Mouse (Mus musculus) heart, postnatal 0 days (tissue): Measurements from ENCODE around the gene Psmd13. TPM values are rescaled to one million over a fixed set of nuclear protein-coding genes. Genes with fewer than 3 reads are reported as not detected.

Source experiments
- ATAC-seq: fragments of 200-750 bp; cut with Nextera tagmentation; 2 replicates; pipeline ENCODE4 v1.8.0; 2017; ENCODE audit warnings: low read depth, moderate number of reproducible peaks, moderate library complexity; ENCODE audit not compliant: insufficient read depth
- DNase-seq: peaks from one replicate; pipeline ENCODE4 v3.0.0-alpha.2; 2016; ENCODE audit warnings: low spot score
- H3K27ac ChIP-seq: fragments of 300-500 bp; sonication (generic); 2 replicates; pipeline ENCODE4 v1.5.1; 2014; ENCODE audit warnings: low read depth, mild to moderate bottlenecking
- H3K27me3 ChIP-seq: fragments of 300-500 bp; sonication (generic); 2 replicates; pipeline ENCODE4 v1.6.1; 2014; ENCODE audit warnings: low read length, mixed read lengths; ENCODE audit not compliant: control insufficient read depth, insufficient read depth
- H3K36me3 ChIP-seq: fragments of 300-500 bp; sonication (generic); replicated peaks from 2 replicates; pipeline ENCODE4 v1.6.1; 2014; ENCODE audit warnings: low read length, mixed read lengths; ENCODE audit not compliant: control insufficient read depth, insufficient read depth
- H3K4me1 ChIP-seq: fragments of 300-500 bp; sonication (generic); 2 replicates; pipeline ENCODE4 v1.6.1; 2014; ENCODE audit warnings: antibody characterized with exemption; ENCODE audit not compliant: control insufficient read depth, insufficient read depth
- H3K4me2 ChIP-seq: fragments of 300-500 bp; sonication (generic); 2 replicates; pipeline ENCODE4 v1.6.1; 2014; ENCODE audit warnings: low read depth, mild to moderate bottlenecking, low read length, moderate library complexity
- H3K4me3 ChIP-seq: fragments of 300-500 bp; sonication (generic); 2 replicates; pipeline ENCODE4 v1.5.1; 2014; ENCODE audit warnings: low read depth, low read length
- H3K9ac ChIP-seq: fragments of 300-500 bp; sonication (generic); replicated peaks from 2 replicates; pipeline ENCODE4 v1.6.1; 2014; ENCODE audit warnings: low read depth, low read length, mixed read lengths
- H3K9me3 ChIP-seq: fragments of 300-500 bp; sonication (generic); replicated peaks from 2 replicates; pipeline ENCODE4 v1.6.1; 2016; ENCODE audit warnings: low read length; ENCODE audit not compliant: control insufficient read depth
- CTCF ChIP-seq: IDR thresholded peaks from 2 replicates; pipeline ENCODE4 v1.5.1; 2016; ENCODE audit warnings: antibody characterized with exemption, control low read depth, low read depth
- EP300 ChIP-seq: IDR thresholded peaks from 2 replicates; pipeline ENCODE4 v1.6.1; 2016; ENCODE audit warnings: antibody characterized with exemption, low read depth
- WGBS: fragments of 180-500 bp; shearing (Covaris S2); extraction: QIAGEN DNeasy Blood & Tissue Kit; methylation state at CpG from one replicate; pipeline ENCODE4 v1.1.7; 2014; 5-methylcytosine and 5-hydroxymethylcytosine counted together
- polyA plus RNA-seq: library from polyadenylated mRNA; unstranded; fragments of >200 nt; fragmentation: Nextera tagmentation; extraction: Ambion mirVana; gene quantifications from 2 replicates; pipeline ENCODE4 v1.2.1, GENCODE M21; 2015
- total RNA-seq: library from RNA; depleted of rRNA; stranded (reverse); fragments of >200 nt; gene quantifications from 2 replicates; pipeline ENCODE4 v1.2.3, GENCODE M21; 2014; ENCODE audit warnings: low replicate concordance

Gene Psmd13
- total and polyA plus RNA-seq, 2 experiments from 2014 or later: 72.6 to 185 TPM

DNA sequence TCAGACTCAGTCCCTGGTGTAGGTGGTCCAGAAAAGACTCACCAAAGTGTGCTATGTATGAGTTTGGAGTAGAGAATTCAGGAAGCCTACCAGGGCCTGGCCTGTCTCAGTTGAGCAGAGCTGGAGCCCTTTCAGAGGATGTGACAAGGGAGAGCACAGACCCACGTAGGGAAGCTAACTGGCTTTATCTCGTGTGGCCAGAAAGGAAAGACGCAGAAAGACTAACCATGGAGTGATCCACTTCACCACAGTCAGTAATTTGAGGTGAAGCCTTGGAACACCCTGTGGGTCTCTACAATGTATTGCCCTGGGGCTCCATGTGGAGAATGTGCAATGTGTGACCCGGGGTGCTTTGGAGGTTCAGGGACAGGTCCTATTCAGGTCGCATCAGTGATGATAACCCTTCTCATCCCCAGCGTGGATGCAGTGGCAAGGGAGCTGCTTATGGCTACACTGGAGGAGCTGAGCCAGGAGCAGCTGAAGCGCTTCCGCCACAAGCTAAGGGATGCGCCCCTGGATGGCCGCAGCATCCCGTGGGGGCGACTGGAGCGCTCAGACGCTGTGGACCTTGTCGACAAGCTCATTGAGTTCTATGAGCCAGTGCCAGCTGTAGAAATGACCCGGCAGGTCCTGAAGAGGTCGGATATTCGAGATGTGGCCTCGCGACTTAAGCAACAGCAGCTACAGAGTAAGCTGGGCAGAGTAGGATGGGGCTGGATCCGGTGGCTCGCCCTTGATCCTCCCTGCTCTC lies 39.6 kb downstream of the Psmd13 start:
- peaks cover 78% of the 10 kb centered on the region for H3K27me3 ChIP-seq
- no peak overlapping the region for H3K4me3 ChIP-seq
- no peaks in the 10 kb centered on the region for H3K4me1 ChIP-seq
- DNase-seq (no peak), ATAC-seq (no peak)
- no peaks in the 10 kb centered on the region for H3K36me3 ChIP-seq
- no peak overlapping the region for H3K9ac ChIP-seq
- H3K4me2 ChIP-seq: no peak overlapping the region
- TF ChIP-seq CTCF: no peak
- TF ChIP-seq EP300: no peak
- H3K9me3 ChIP-seq: no peaks in the 10 kb centered on the region
- H3K27ac ChIP-seq: no peak overlapping the region
- 24% methylated on average over 22 of the region's 22 CpGs for WGBS

DNA sequence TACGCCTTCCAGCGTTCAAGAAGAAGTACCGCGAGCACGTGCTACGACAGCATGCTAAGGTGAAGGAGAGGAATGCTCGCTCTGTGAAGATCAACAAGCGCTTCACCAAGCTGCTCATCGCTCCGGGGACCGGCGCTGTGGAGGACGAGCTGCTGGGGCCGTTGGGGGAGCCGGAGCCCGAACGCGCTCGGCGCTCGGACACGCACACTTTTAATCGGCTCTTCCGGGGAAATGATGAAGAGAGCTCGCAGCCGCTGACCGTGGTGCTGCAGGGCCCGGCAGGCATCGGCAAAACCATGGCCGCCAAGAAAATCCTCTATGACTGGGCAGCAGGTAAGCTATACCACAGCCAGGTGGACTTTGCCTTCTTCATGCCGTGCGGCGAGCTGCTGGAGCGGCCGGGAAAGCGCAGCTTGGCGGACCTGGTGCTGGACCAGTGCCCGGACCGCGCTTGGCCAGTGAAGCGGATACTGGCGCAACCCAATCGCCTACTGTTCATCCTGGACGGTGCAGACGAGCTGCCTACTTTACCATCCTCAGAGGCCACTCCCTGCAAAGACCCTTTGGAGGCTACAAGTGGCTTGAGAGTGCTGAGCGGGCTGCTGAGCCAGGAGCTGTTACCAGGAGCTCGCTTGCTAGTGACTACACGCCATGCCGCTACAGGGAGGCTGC lies 40.8 kb downstream of the Psmd13 start:
- H3K36me3 ChIP-seq: no peaks in the 10 kb centered on the region
- WGBS: under 1% methylated on average over 49 of the region's 49 CpGs
- H3K27me3 ChIP-seq: peaks cover 75% of the 10 kb centered on the region
- H3K4me1 ChIP-seq: no peaks in the 10 kb centered on the region
- H3K9ac ChIP-seq: no peak overlapping the region
- H3K4me3 ChIP-seq: peak overlapping the region; percentile 34
- TF ChIP-seq CTCF (no peak), EP300 (no peak)
- no peak for ATAC-seq
- DNase-seq: no peak
- H3K4me2 ChIP-seq: peak overlapping the region; percentile 49
- no peaks in the 10 kb centered on the region for H3K9me3 ChIP-seq
- no peak overlapping the region for H3K27ac ChIP-seq

DNA sequence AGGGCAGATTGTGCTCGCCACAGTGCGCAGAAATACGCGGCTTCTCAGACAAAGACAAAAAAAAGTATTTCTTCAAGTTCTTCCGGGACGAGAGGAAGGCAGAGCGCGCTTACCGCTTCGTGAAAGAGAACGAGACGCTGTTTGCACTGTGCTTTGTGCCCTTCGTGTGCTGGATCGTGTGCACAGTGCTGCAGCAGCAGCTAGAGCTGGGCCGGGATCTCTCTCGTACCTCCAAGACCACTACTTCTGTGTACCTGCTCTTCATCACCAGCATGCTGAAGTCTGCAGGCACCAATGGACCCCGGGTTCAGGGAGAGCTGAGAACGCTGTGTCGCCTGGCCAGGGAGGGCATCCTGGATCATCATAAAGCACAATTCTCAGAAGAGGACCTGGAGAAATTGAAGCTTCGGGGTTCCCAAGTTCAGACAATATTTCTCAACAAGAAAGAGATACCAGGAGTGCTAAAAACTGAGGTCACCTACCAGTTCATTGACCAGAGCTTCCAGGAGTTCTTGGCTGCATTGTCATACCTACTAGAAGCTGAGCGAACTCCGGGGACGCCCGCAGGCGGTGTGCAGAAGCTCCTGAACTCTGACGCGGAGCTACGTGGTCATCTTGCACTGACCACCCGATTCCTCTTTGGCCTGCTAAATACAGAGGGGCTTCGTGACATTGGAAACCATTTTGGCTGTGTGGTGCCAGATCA lies 41.5 kb downstream of the Psmd13 start:
- ATAC-seq: no peak
- H3K27ac ChIP-seq: no peak overlapping the region
- DNase-seq: no peak
- H3K4me3 ChIP-seq: peak overlapping the region; percentile 34
- H3K4me1 ChIP-seq: no peaks in the 10 kb centered on the region
- peaks cover 69% of the 10 kb centered on the region for H3K27me3 ChIP-seq
- H3K9me3 ChIP-seq: no peaks in the 10 kb centered on the region
- H3K9ac ChIP-seq: no peak overlapping the region
- WGBS: 25% methylated on average over 30 of the region's 30 CpGs
- TF ChIP-seq CTCF: no peak
- H3K4me2 ChIP-seq: peak overlapping the region; percentile 49
- H3K36me3 ChIP-seq: no peaks in the 10 kb centered on the region

DNA sequence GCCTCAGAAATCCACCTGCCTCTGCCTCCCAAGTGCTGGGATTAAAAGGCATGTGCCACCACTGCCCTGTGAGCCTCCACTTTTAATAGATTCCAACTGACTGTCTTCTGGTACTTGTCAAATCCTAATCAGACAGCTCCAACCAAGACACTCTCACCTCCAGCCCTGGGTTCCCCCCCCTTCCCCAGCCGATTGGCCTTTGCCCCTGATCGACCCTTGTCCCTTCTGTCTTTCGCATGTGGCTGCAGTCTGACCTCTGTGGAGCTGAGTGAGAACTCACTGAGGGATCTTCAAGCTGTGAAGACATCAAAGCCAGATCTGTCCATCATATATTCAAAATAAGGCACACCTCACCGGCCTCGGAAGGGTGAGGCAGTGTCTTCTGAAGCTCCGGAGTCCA lies 45.4 kb downstream of the Psmd13 start:
- Histone ChIP-seq H3K9ac (no peak overlapping the region), H3K27me3 (peaks cover 37% of the 10 kb centered on the region), H3K4me3 (no peak overlapping the region), H3K9me3 (no peaks in the 10 kb centered on the region), H3K36me3 (no peaks in the 10 kb centered on the region), H3K4me2 (no peak overlapping the region), H3K27ac (no peak overlapping the region), H3K4me1 (no peaks in the 10 kb centered on the region)
- TF ChIP-seq CTCF (no peak), EP300 (no peak)
- ATAC-seq (no peak), DNase-seq (no peak)
- 83% methylated on average over 6 of the region's 6 CpGs for WGBS

DNA sequence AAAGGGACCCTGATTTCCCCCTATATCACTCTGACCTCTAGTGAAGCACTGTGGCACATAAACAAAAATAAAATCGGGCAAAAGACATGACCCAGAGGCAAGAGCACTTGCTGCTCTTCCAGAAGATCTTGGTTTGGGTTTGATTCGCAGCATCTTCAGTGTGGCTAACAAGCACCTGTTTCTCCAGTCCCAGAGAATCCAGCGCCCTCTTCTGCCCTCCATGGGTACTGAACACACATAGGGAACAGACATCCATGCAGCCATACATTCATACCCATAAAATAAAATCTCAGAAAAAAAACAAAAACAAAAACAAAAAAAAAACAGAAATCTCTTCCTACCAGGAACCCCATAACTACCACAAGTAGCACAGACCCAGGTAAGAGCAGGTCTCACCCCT lies 56.7 kb downstream of the Psmd13 start:
- peaks cover 7% of the 10 kb centered on the region; the same call in 1 of the 2 replicates for H3K4me1 ChIP-seq
- TF ChIP-seq EP300 (no peak), CTCF (peak; percentile 19)
- ATAC-seq (no peak), DNase-seq (no peak)
- no peaks in the 10 kb centered on the region for H3K36me3 ChIP-seq
- no peak overlapping the region for H3K4me3 ChIP-seq
- H3K4me2 ChIP-seq: no peak overlapping the region
- WGBS: 51% methylated on average over 3 of the region's 3 CpGs
- no peak overlapping the region for H3K27ac ChIP-seq
- no peaks in the 10 kb centered on the region for H3K27me3 ChIP-seq
- no peak overlapping the region for H3K9ac ChIP-seq
- no peaks in the 10 kb centered on the region for H3K9me3 ChIP-seq
